Mouse (Mus musculus): ENCODE results near the gene Afm.

- TF ChIP-seq CTCF (IDR thresholded peaks at IDR 0.05; ENCODE audit: extremely low read depth, insufficient read depth, low read length) (no peak), POLR2A (IDR thresholded peaks at IDR 0.05; ENCODE audit: extremely low read depth, insufficient read depth, low read length) (no peak)
These were observed 67.8 kb downstream of the Afm start for GRCm38 (mm10) chr5:90586511-90586910.
